Mouse (Mus musculus): Measurements from ENCODE around the gene Ttc9c. TPM values are rescaled to one million over a fixed set of nuclear protein-coding genes. Genes with fewer than 3 reads are reported as not detected.

Gene Ttc9c
- polyA plus RNA-seq, 1 experiment, result 68.7 TPM

- H3K27ac ChIP-seq (ENCODE audit: insufficient read depth, low read length), result no peak within 1 kb of the TSS
- peak within 1 kb of the TSS; percentile 76 for H3K4me3 ChIP-seq (ENCODE audit: insufficient read depth, low read length)
- H3K4me1 ChIP-seq (ENCODE audit: control insufficient read depth, insufficient read depth, low read length), result no peaks in the 10 kb centered on the region; the same call in 1 of the 2 replicates
- TF ChIP-seq CTCF (IDR thresholded peaks at IDR 0.05; ENCODE audit: borderline replicate concordance, insufficient read depth, low read length) (no peak), POLR2A (IDR thresholded peaks at IDR 0.05; ENCODE audit: low read depth, low read length) (peak; percentile 51)
Measured at GRCm38 (mm10) chr19:8786008-8786781, 32.9 kb downstream of the Ttc9c start, which contains the start of gene Taf6l. TSS of gene Taf6l (minus strand) at chr19:8786417.

- Histone ChIP-seq H3K27ac (ENCODE audit: insufficient read depth, low read length) (peak overlapping the region; percentile 86), H3K4me3 (ENCODE audit: insufficient read depth, low read length) (peak overlapping the region; percentile 72), H3K4me1 (ENCODE audit: control insufficient read depth, insufficient read depth, low read length) (no peaks in the 10 kb centered on the region)
- TF ChIP-seq POLR2A (IDR thresholded peaks at IDR 0.05; ENCODE audit: low read depth, low read length) (0 out of 2 replicates have a peak, but pooled peaks have one; percentile 25), CTCF (IDR thresholded peaks at IDR 0.05; ENCODE audit: borderline replicate concordance, insufficient read depth, low read length) (no peak)
Measured at GRCm38 (mm10) chr19:8774951-8775421, 44.1 kb downstream of the Ttc9c start.

- H3K4me3 ChIP-seq (ENCODE audit: insufficient read depth, low read length), result peak within 1 kb of the TSS; percentile 72
- TF ChIP-seq CTCF (IDR thresholded peaks at IDR 0.05; ENCODE audit: borderline replicate concordance, insufficient read depth, low read length) (no peak), POLR2A (IDR thresholded peaks at IDR 0.05; ENCODE audit: low read depth, low read length) (peak; percentile 95)
- H3K27ac ChIP-seq (ENCODE audit: insufficient read depth, low read length), result peak within 1 kb of the TSS; percentile 86
- no peaks in the 10 kb centered on the region for H3K4me1 ChIP-seq (ENCODE audit: control insufficient read depth, insufficient read depth, low read length)
Measured at GRCm38 (mm10) chr19:8774086-8774835, 44.9 kb downstream of the Ttc9c start, which contains the start of gene Tmem179b. TSS of gene Tmem179b (minus strand) at chr19:8774467.

- Histone ChIP-seq H3K4me3 (ENCODE audit: insufficient read depth, low read length) (peak overlapping the region; percentile 30), H3K4me1 (ENCODE audit: control insufficient read depth, insufficient read depth, low read length) (no peaks in the 10 kb centered on the region), H3K27ac (ENCODE audit: insufficient read depth, low read length) (no peak overlapping the region; the same call in 1 of the 2 replicates)
- TF ChIP-seq CTCF (IDR thresholded peaks at IDR 0.05; ENCODE audit: borderline replicate concordance, insufficient read depth, low read length) (no peak), POLR2A (IDR thresholded peaks at IDR 0.05; ENCODE audit: low read depth, low read length) (0 out of 2 replicates have a peak, but pooled peaks have one; percentile 4)
Measured at GRCm38 (mm10) chr19:8773409-8773808, 45.7 kb downstream of the Ttc9c start.

GRCm38 (mm10) chr19:8772996-8773395 lies 46.1 kb downstream of the Ttc9c start:
- H3K4me1 ChIP-seq (ENCODE audit: control insufficient read depth, insufficient read depth, low read length), result no peaks in the 10 kb centered on the region
- no peak overlapping the region for H3K4me3 ChIP-seq (ENCODE audit: insufficient read depth, low read length)
- no peak overlapping the region for H3K27ac ChIP-seq (ENCODE audit: insufficient read depth, low read length)
- TF ChIP-seq CTCF (IDR thresholded peaks at IDR 0.05; ENCODE audit: borderline replicate concordance, insufficient read depth, low read length), result no peak
- TF ChIP-seq POLR2A (IDR thresholded peaks at IDR 0.05; ENCODE audit: low read depth, low read length), result no peak; the same call in 1 of the 2 replicates

- H3K27ac ChIP-seq (ENCODE audit: insufficient read depth, low read length), result peak within 1 kb of the TSS; percentile 30
- no peaks in the 10 kb centered on the region for H3K4me1 ChIP-seq (ENCODE audit: control insufficient read depth, insufficient read depth, low read length)
- no peak for TF ChIP-seq CTCF (IDR thresholded peaks at IDR 0.05; ENCODE audit: borderline replicate concordance, insufficient read depth, low read length)
- peak; percentile 85 for TF ChIP-seq POLR2A (IDR thresholded peaks at IDR 0.05; ENCODE audit: low read depth, low read length)
- H3K4me3 ChIP-seq (ENCODE audit: insufficient read depth, low read length), result peak within 1 kb of the TSS; percentile 58
Measured at GRCm38 (mm10) chr19:8770567-8771270, 48.4 kb downstream of the Ttc9c start, which contains the start of gene Tmem223. TSS of gene Tmem223 (plus strand) at chr19:8770996.

GRCm38 (mm10) chr19:8765562-8765961 lies 53.6 kb downstream of the Ttc9c start:
- TF ChIP-seq CTCF (IDR thresholded peaks at IDR 0.05; ENCODE audit: borderline replicate concordance, insufficient read depth, low read length), result no peak
- TF ChIP-seq POLR2A (IDR thresholded peaks at IDR 0.05; ENCODE audit: low read depth, low read length), result no peak
- no peak overlapping the region for H3K27ac ChIP-seq (ENCODE audit: insufficient read depth, low read length)
- H3K4me1 ChIP-seq (ENCODE audit: control insufficient read depth, insufficient read depth, low read length), result no peaks in the 10 kb centered on the region
- H3K4me3 ChIP-seq (ENCODE audit: insufficient read depth, low read length), result no peak overlapping the region

GRCm38 (mm10) chr19:8763276-8763675 lies 55.9 kb downstream of the Ttc9c start:
- Histone ChIP-seq H3K4me3 (ENCODE audit: insufficient read depth, low read length) (no peak overlapping the region), H3K27ac (ENCODE audit: insufficient read depth, low read length) (no peak overlapping the region), H3K4me1 (ENCODE audit: control insufficient read depth, insufficient read depth, low read length) (0 out of 2 replicates have a peak, but pooled peaks cover 2% of the 10 kb centered on the region)
- TF ChIP-seq POLR2A (IDR thresholded peaks at IDR 0.05; ENCODE audit: low read depth, low read length) (no peak), CTCF (IDR thresholded peaks at IDR 0.05; ENCODE audit: borderline replicate concordance, insufficient read depth, low read length) (no peak)

GRCm38 (mm10) chr19:8760757-8761156 lies 58.4 kb downstream of the Ttc9c start:
- TF ChIP-seq POLR2A (IDR thresholded peaks at IDR 0.05; ENCODE audit: low read depth, low read length), result no peak
- no peak for TF ChIP-seq CTCF (IDR thresholded peaks at IDR 0.05; ENCODE audit: borderline replicate concordance, insufficient read depth, low read length)
- Histone ChIP-seq H3K27ac (ENCODE audit: insufficient read depth, low read length) (no peak overlapping the region), H3K4me1 (ENCODE audit: control insufficient read depth, insufficient read depth, low read length) (0 out of 2 replicates have a peak, but pooled peaks cover 2% of the 10 kb centered on the region)

More at GRCm38 (mm10) chr19:8760757-8761156, 58.4 kb downstream of the Ttc9c start:
- H3K4me3 ChIP-seq (ENCODE audit: insufficient read depth, low read length), result no peak overlapping the region

Other genes starting within 250 kb of the Ttc9c start
- gene Slc22a8, start 228.1 kb downstream of the Ttc9c start, polyA plus RNA-seq (2011; ENCODE audit: insufficient read length, low read depth, missing spikeins), result not detected in 2 replicates
- gene Slc22a6, start 201.3 kb downstream of the Ttc9c start, polyA plus RNA-seq (2011; ENCODE audit: insufficient read length, low read depth, missing spikeins), result not detected in 2 replicates
- not detected in 2 replicates for gene Chrm1, start 155.5 kb downstream of the Ttc9c start, polyA plus RNA-seq (2011; ENCODE audit: insufficient read length, low read depth, missing spikeins)
- 203 and 309 TPM in 2 replicates for gene Slc3a2, start 96.0 kb downstream of the Ttc9c start, polyA plus RNA-seq (2011; ENCODE audit: insufficient read length, low read depth, missing spikeins)
- 46.5 and 52.3 TPM in 2 replicates for gene Wdr74, start 83.5 kb downstream of the Ttc9c start, polyA plus RNA-seq (2011; ENCODE audit: insufficient read length, low read depth, missing spikeins)
- gene 1700092M07Rik, start 78.6 kb downstream of the Ttc9c start, polyA plus RNA-seq (2011; ENCODE audit: insufficient read length, low read depth, missing spikeins), result not detected in 2 replicates
- gene Stx5a, start 77.9 kb downstream of the Ttc9c start, polyA plus RNA-seq (2011; ENCODE audit: insufficient read length, low read depth, missing spikeins), result 97.6 and 114 TPM in 2 replicates
- gene Nxf1, start 62.3 kb downstream of the Ttc9c start, polyA plus RNA-seq (2011; ENCODE audit: insufficient read length, low read depth, missing spikeins), result 172 and 183 TPM in 2 replicates
- gene Tmem223, start 48.3 kb downstream of the Ttc9c start, polyA plus RNA-seq (2011; ENCODE audit: insufficient read length, low read depth, missing spikeins), result 34.7 and 36.7 TPM in 2 replicates
- 41.7 and 49.2 TPM in 2 replicates for gene Tmem179b, start 44.9 kb downstream of the Ttc9c start, polyA plus RNA-seq (2011; ENCODE audit: insufficient read length, low read depth, missing spikeins)
- gene Taf6l, start 32.9 kb downstream of the Ttc9c start, polyA plus RNA-seq (2011; ENCODE audit: insufficient read length, low read depth, missing spikeins), result 15.7 and 22.7 TPM in 2 replicates
- 93.9 and 96.0 TPM in 2 replicates for gene Polr2g, start 20.8 kb downstream of the Ttc9c start, polyA plus RNA-seq (2011; ENCODE audit: insufficient read length, low read depth, missing spikeins)
- 1.4 and 2.0 TPM in 2 replicates for gene Zbtb3, start 16.8 kb downstream of the Ttc9c start, polyA plus RNA-seq (2011; ENCODE audit: insufficient read length, low read depth, missing spikeins)
- gene Hnrnpul2, start 677 bp upstream of the Ttc9c start, polyA plus RNA-seq (2011; ENCODE audit: insufficient read length, low read depth, missing spikeins), result 78.5 and 98.7 TPM in 2 replicates
- gene AC129217.1, start 10.4 kb upstream of the Ttc9c start, polyA plus RNA-seq (2011; ENCODE audit: insufficient read length, low read depth, missing spikeins), result 43.8 and 73.0 TPM in 2 replicates
- 41.2 and 50.0 TPM in 2 replicates for gene Bscl2, start 18.1 kb upstream of the Ttc9c start, polyA plus RNA-seq (2011; ENCODE audit: insufficient read length, low read depth, missing spikeins)
- gene Gng3, start 19.9 kb upstream of the Ttc9c start, polyA plus RNA-seq (2011; ENCODE audit: insufficient read length, low read depth, missing spikeins), result not detected in 2 replicates
- gene Lrrn4cl, start 31.4 kb upstream of the Ttc9c start, polyA plus RNA-seq (2011; ENCODE audit: insufficient read length, low read depth, missing spikeins), result 5.9 and 9.0 TPM in 2 replicates
- 104 and 112 TPM in 2 replicates for gene Ubxn1, start 52.2 kb upstream of the Ttc9c start, polyA plus RNA-seq (2011; ENCODE audit: insufficient read length, low read depth, missing spikeins)
- gene Uqcc3, start 61.6 kb upstream of the Ttc9c start, polyA plus RNA-seq (2011; ENCODE audit: insufficient read length, low read depth, missing spikeins), result 16.3 and 22.3 TPM in 2 replicates
- 11.7 and 28.6 TPM in 2 replicates for gene Lbhd1, start 64.4 kb upstream of the Ttc9c start, polyA plus RNA-seq (2011; ENCODE audit: insufficient read length, low read depth, missing spikeins)
- gene Gm49403, start 64.6 kb upstream of the Ttc9c start, polyA plus RNA-seq (2011; ENCODE audit: insufficient read length, low read depth, missing spikeins), result not detected in 2 replicates
- gene 1810009A15Rik, start 69.5 kb upstream of the Ttc9c start, polyA plus RNA-seq (2011; ENCODE audit: insufficient read length, low read depth, missing spikeins), result 61.7 and 68.8 TPM in 2 replicates
- 16.8 and 18.4 TPM in 2 replicates for gene Gm49416, start 69.6 kb upstream of the Ttc9c start, polyA plus RNA-seq (2011; ENCODE audit: insufficient read length, low read depth, missing spikeins)
- gene Ints5, start 73.7 kb upstream of the Ttc9c start, polyA plus RNA-seq (2011; ENCODE audit: insufficient read length, low read depth, missing spikeins), result 20.2 and 23.1 TPM in 2 replicates
- gene Ganab, start 78.7 kb upstream of the Ttc9c start, polyA plus RNA-seq (2011; ENCODE audit: insufficient read length, low read depth, missing spikeins), result 176 and 190 TPM in 2 replicates
- gene B3gat3, start 101.0 kb upstream of the Ttc9c start, polyA plus RNA-seq (2011; ENCODE audit: insufficient read length, low read depth, missing spikeins), result 26.7 and 28.9 TPM in 2 replicates
- gene Rom1, start 110.0 kb upstream of the Ttc9c start, polyA plus RNA-seq (2011; ENCODE audit: insufficient read length, low read depth, missing spikeins), result 2.7 and 3.5 TPM in 2 replicates
- gene Eml3, start 110.2 kb upstream of the Ttc9c start, polyA plus RNA-seq (2011; ENCODE audit: insufficient read length, low read depth, missing spikeins), result 26.2 and 28.2 TPM in 2 replicates
- gene Mta2, start 122.5 kb upstream of the Ttc9c start, polyA plus RNA-seq (2011; ENCODE audit: insufficient read length, low read depth, missing spikeins), result 101 and 102 TPM in 2 replicates
- 16.8 and 19.7 TPM in 2 replicates for gene Tut1, start 134.5 kb upstream of the Ttc9c start, polyA plus RNA-seq (2011; ENCODE audit: insufficient read length, low read depth, missing spikeins)
- 882 and 905 TPM in 2 replicates for gene Eef1g, start 147.7 kb upstream of the Ttc9c start, polyA plus RNA-seq (2011; ENCODE audit: insufficient read length, low read depth, missing spikeins)
- 559 and 687 TPM in 2 replicates for gene Ahnak, start 170.0 kb upstream of the Ttc9c start, polyA plus RNA-seq (2011; ENCODE audit: insufficient read length, low read depth, missing spikeins)